Mouse (Mus musculus) heart, embryonic 11.5 days (tissue): ENCODE measurements around the gene Pilra. TPM values are rescaled to one million over a fixed set of nuclear protein-coding genes. Genes with fewer than 3 reads are reported as not detected.

Experiments used
- ATAC-seq: fragments of 200-750 bp; cut with Nextera tagmentation; replicated peaks from 2 replicates; pipeline ENCODE4 v1.8.0; 2017; ENCODE audit warnings: moderate library complexity; ENCODE audit not compliant: insufficient number of reproducible peaks, low FRiP score, low TSS enrichment
- H3K27ac ChIP-seq: fragments of 300-500 bp; sonication (generic); 2 replicates; pipeline ENCODE4 v1.5.1; 2014; ENCODE audit warnings: mild to moderate bottlenecking, low read depth, low read length
- H3K27me3 ChIP-seq: fragments of 300-500 bp; sonication (generic); 2 replicates; pipeline ENCODE4 v1.6.1; 2014; ENCODE audit warnings: mild to moderate bottlenecking, low read length, mixed read lengths; ENCODE audit not compliant: control insufficient read depth, insufficient read depth
- H3K36me3 ChIP-seq: fragments of 300-500 bp; sonication (generic); 2 replicates; pipeline ENCODE4 v1.6.1; 2014; ENCODE audit warnings: mild to moderate bottlenecking, low read length, moderate library complexity, mixed read lengths; ENCODE audit not compliant: control insufficient read depth, insufficient read depth
- H3K4me1 ChIP-seq: fragments of 300-500 bp; sonication (generic); 2 replicates; pipeline ENCODE4 v1.6.1; 2014; ENCODE audit warnings: low read length; ENCODE audit not compliant: control insufficient read depth, insufficient read depth
- H3K4me2 ChIP-seq: fragments of 300-500 bp; sonication (generic); 2 replicates; pipeline ENCODE4 v1.6.1; 2014; ENCODE audit warnings: mild to moderate bottlenecking, moderate library complexity
- H3K4me3 ChIP-seq: fragments of 300-500 bp; sonication (generic); 2 replicates; pipeline ENCODE4 v1.5.1; 2014; ENCODE audit warnings: low read depth, low read length
- H3K9ac ChIP-seq: fragments of 300-500 bp; sonication (generic); 2 replicates; pipeline ENCODE4 v1.6.1; 2014; ENCODE audit warnings: mild to moderate bottlenecking, low read depth, low read length, moderate library complexity
- H3K9me3 ChIP-seq: fragments of 300-500 bp; sonication (generic); replicated peaks from 2 replicates; pipeline ENCODE4 v1.6.1; 2016; ENCODE audit warnings: low read length; ENCODE audit not compliant: control insufficient read depth
- WGBS: fragments of 180-500 bp; shearing (Covaris S2); extraction: QIAGEN DNeasy Blood & Tissue Kit; methylation state at CpG from one replicate; pipeline ENCODE4 v1.1.7; 2014; ENCODE audit not compliant: insufficient replicate concordance; 5-methylcytosine and 5-hydroxymethylcytosine counted together
- polyA plus RNA-seq: library from polyadenylated mRNA; unstranded; fragments of >200 nt; fragmentation: Nextera tagmentation; extraction: Ambion mirVana; gene quantifications from 2 replicates; pipeline ENCODE4 v1.2.1, GENCODE M21; 2014

Gene Pilra
- polyA plus RNA-seq, 1 experiment from 2014 or later = 2.9 TPM

DNA sequence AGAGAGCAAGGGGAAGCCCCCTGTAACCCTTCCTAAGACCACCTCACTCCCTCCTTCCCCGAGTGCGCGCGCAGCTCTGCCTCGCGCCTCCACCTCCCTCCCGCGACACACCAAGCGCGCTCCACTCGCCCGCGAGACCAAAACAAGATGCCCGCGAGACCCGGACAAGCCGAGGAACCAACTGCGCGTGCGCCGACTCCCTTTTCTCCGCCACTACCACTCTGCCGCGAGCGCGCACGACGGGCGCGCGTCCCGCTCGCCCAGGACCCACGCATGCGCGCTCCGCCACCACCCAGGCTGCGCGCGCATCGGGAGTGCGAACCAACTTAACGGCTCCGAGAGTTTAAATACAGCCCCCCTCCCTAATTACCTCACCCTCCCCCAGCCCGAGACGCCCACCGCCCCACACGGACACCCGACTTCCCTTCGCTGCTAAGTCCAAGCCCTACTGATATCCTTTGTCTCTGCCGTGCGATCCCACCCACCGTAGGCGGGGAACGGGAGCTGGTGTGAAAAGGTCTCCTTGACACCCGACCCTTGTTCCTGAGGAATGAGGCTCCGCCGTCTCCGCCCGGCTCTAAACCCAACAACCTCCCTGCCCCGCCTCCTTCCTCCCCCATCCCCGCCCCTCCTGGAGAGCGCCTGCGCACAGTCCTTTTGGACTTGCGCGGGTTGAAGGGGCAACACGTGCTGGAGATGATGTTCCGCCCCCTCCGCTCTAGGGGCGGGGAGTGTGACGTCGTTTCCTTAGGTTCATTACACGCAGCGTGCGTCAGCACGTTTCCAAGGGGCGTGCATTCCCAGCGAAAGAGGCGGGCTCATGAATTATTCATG is 49.8 kb downstream of the Pilra start:
- peak; percentile 92 for ATAC-seq
- peak overlapping the region; percentile 97 for H3K9ac ChIP-seq
- H3K4me2 ChIP-seq = peak overlapping the region; percentile 92
- H3K4me3 ChIP-seq = peak overlapping the region; percentile 88
- WGBS = under 1% methylated on average over 79 of the region's 79 CpGs
- no peaks in the 10 kb centered on the region for H3K9me3 ChIP-seq
- peaks cover 29% of the 10 kb centered on the region for H3K4me1 ChIP-seq
- H3K27me3 ChIP-seq = no peaks in the 10 kb centered on the region; the same call in 1 of the 2 replicates
- peaks cover 22% of the 10 kb centered on the region for H3K36me3 ChIP-seq
- peak overlapping the region; percentile 100 for H3K27ac ChIP-seq

DNA sequence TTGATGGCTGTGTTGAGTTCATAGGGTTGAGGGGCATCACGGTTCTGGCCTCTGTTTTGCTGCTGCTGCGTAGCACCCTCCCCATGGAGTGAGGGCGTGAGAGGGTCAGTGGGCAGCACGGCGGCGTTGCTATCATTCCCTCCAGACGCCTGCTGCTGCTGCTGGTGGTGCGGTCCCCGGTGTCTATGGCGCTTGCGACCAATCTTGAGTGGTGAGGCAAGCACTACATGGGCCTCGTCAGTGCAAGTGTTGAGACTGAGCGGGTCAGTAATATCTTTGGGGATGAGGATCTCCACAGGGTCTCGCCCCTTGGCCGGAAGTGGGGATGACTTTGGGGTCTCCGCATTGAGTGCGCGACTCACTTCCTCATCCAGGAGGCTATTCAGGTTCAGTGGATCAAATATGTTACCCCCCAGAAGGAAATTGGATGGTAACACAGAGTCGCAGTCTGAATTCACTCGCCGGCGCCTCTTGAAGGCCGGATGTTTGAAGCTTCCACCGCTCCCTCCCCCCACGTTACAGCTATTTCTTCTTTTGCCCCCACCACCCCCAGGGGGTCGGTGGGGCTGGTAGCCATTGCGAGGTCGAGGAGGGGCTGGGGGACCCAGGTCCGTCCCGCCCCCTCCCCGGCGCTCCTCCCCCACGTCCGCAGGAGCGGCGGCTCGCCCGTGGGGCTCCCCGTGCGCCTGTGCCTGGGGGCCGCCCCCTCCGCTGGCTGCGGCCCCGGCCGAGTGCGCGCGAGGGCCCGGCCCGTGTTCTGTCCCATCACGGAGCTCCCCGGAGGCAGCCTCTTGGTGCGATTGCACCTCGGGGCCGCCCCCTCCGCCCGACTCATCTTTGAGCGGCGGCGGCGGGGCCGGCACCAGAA is 50.7 kb downstream of the Pilra start:
- Histone ChIP-seq H3K4me2 (peak overlapping the region; percentile 92), H3K4me3 (peak overlapping the region; percentile 88), H3K27ac (peak overlapping the region; percentile 100), H3K9ac (peak overlapping the region; percentile 97), H3K4me1 (peaks cover 29% of the 10 kb centered on the region), H3K9me3 (no peaks in the 10 kb centered on the region), H3K36me3 (peaks cover 27% of the 10 kb centered on the region), H3K27me3 (no peaks in the 10 kb centered on the region; the same call in 1 of the 2 replicates)
- 0 out of 2 replicates have a peak, but pooled peaks have one; percentile 9 for ATAC-seq
- WGBS = 2% methylated on average over 53 of the region's 62 CpGs

- ATAC-seq = no peak
- Histone ChIP-seq H3K4me1 (peaks cover 36% of the 10 kb centered on the region), H3K9ac (peak overlapping the region; percentile 97), H3K4me2 (peak overlapping the region; percentile 92), H3K4me3 (peak overlapping the region; percentile 88), H3K9me3 (no peaks in the 10 kb centered on the region), H3K27ac (0 out of 2 replicates have a peak overlapping the region, but pooled peaks have one; percentile 100), H3K27me3 (no peaks in the 10 kb centered on the region; the same call in 1 of the 2 replicates), H3K36me3 (peaks cover 27% of the 10 kb centered on the region)
- 85% methylated on average over 14 of the region's 14 CpGs for WGBS
Observed at GRCm38 (mm10) chr5:137784546-137784945, 51.5 kb downstream of the Pilra start.

DNA sequence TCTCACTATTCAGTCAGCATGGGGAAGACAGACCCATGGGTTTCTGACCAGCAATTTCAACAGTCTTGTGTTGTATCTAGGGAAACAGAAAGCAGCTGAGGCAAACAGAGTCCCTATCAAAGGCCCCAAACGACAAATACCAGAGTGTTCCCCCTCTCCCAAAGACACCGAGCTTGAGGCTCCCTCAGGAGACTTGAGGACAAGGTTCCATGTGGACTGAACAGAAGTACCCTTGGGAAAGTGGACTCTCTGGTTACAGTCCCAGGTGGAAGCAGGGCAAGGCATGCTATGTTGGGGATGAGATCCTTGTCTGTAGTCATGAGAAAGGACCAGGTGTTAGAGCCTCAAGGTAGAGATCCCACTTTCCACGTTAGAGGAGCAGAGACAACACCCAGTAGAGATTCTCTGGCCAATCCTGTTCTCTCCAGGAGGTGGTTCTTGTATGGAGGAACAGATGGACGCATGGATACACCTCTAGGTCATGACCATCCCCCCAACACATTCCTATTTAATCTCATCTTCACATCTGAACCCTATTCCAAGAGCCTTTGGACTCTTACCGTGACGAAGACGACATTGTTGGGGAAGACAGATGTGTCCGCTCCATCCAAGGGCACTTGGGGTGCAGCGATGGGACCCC is 52.1 kb downstream of the Pilra start:
- H3K4me2 ChIP-seq = peak overlapping the region; percentile 92
- 63% methylated on average over 9 of the region's 9 CpGs for WGBS
- peaks cover 37% of the 10 kb centered on the region for H3K4me1 ChIP-seq
- peaks cover 27% of the 10 kb centered on the region for H3K36me3 ChIP-seq
- no peaks in the 10 kb centered on the region; the same call in 1 of the 2 replicates for H3K27me3 ChIP-seq
- H3K9ac ChIP-seq = peak overlapping the region; percentile 58
- no peak for ATAC-seq
- H3K4me3 ChIP-seq = peak overlapping the region; percentile 88
- no peaks in the 10 kb centered on the region for H3K9me3 ChIP-seq
- 0 out of 2 replicates have a peak overlapping the region, but pooled peaks have one; percentile 100 for H3K27ac ChIP-seq

- Histone ChIP-seq H3K4me1 (peaks cover 39% of the 10 kb centered on the region), H3K9ac (peak overlapping the region; percentile 58), H3K4me3 (peak overlapping the region; percentile 88), H3K27me3 (no peaks in the 10 kb centered on the region; the same call in 1 of the 2 replicates), H3K36me3 (peaks cover 27% of the 10 kb centered on the region), H3K4me2 (peak overlapping the region; percentile 92), H3K9me3 (no peaks in the 10 kb centered on the region), H3K27ac (no peak overlapping the region)
- WGBS = 82% methylated on average over 13 of the region's 13 CpGs
- no peak for ATAC-seq
Observed at GRCm38 (mm10) chr5:137782776-137783522, 53.1 kb downstream of the Pilra start.

- WGBS = 83% methylated on average over 7 of the region's 7 CpGs
- Histone ChIP-seq H3K4me3 (no peak overlapping the region), H3K4me2 (no peak overlapping the region), H3K9me3 (no peaks in the 10 kb centered on the region), H3K9ac (no peak overlapping the region), H3K27me3 (no peaks in the 10 kb centered on the region), H3K4me1 (peaks cover 35% of the 10 kb centered on the region), H3K36me3 (peaks cover 27% of the 10 kb centered on the region), H3K27ac (no peak overlapping the region)
- no peak for ATAC-seq
Observed at GRCm38 (mm10) chr5:137781661-137782060, 54.4 kb downstream of the Pilra start.

GRCm38 (mm10) chr5:137779053-137779933 is 56.8 kb downstream of the Pilra start:
- ATAC-seq = peak; percentile 14; the same call in 1 of the 2 replicates
- H3K4me1 ChIP-seq = peaks cover 25% of the 10 kb centered on the region
- no peaks in the 10 kb centered on the region for H3K27me3 ChIP-seq
- H3K9ac ChIP-seq = peak overlapping the region; percentile 96
- peak overlapping the region; percentile 99 for H3K4me2 ChIP-seq
- H3K27ac ChIP-seq = peak overlapping the region; percentile 87
- no peaks in the 10 kb centered on the region for H3K9me3 ChIP-seq
- WGBS = under 1% methylated on average over 69 of the region's 83 CpGs
- peaks cover 25% of the 10 kb centered on the region for H3K36me3 ChIP-seq
- peak overlapping the region; percentile 99 for H3K4me3 ChIP-seq
